Mouse (Mus musculus): ENCODE results near the gene Cd274.

Cd274 gene

DNA sequence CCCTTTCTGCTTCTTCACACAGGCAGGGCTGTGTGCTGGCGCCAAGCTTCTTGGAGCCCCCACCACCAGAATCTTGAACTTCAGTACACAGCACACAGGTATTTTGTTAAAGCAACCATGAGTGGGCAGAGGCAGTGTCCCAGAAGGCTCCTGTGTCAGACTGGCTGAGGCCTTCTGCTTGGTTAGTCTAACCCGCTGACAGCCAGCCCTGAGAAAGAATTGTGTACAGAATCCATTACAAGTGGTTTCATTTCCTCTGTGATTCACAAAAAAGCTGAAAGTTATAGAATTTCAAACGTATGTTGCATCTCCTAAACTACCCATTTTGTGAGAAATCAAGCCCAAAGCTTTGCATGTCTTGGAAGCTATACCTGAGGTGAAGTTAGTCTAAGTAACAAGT is 63.3 kb downstream of the Cd274 start:
- DNase-seq (ENCODE audit: low read depth, low spot score): no peak

DNA sequence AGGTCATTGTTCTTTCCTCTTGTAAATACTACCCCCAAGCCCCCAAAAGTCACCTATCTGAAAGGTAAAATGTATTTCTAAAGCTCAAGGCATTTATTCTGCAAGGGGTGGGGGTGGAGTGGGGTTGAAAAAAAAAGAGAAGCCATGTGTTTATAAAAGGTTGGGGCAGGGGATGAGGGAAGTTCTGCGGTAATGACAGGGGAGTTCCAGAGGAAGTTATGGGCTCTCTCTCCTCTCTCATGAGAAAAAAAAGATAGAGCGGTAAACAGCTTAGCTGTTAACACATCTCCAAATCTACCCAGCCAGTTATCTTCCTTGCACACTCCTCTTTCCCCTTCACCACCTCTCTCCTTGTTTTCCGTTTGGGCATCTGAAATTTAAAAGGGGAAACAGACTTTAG is 63.7 kb downstream of the Cd274 start:
- DNase-seq (ENCODE audit: low read depth, low spot score): no peak

DNA sequence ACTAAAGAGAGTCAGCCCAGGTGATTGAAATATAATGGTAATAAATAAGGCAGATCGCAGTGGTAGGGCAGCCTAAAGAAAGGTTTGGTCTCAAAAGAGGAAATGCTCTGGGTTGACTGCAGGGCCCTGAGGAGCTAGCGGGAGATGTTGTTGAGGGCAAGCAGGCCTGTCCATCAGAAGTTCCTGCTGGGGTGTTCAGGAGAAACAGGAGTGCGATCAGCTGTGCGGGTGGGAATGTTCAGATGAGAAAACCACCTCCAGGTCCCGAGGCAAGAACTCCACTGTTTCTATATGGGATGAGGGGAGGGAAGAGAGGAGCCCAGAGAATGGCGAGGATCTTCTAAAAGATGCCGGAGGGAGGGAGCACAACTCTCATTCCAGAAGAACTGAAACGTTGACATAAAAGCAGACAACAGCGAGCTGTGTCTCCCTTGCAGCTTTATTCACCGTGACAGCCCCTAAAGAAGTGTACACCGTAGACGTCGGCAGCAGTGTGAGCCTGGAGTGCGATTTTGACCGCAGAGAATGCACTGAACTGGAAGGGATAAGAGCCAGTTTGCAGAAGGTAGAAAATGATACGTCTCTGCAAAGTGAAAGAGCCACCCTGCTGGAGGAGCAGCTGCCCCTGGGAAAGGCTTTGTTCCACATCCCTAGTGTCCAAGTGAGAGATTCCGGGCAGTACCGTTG is 69.7 kb downstream of the Cd274 start:
- no peak for DNase-seq (ENCODE audit: low read depth, low spot score)

Data from forelimb bud, embryonic 11.5 days (tissue).